Mouse (Mus musculus) E14TG2a.4 (cell line): ENCODE data around the gene Nol8.

Experiments used
- CTCF ChIP-seq: conservative IDR thresholded peaks from 2 replicates; pipeline ENCODE4 v1.5.1; 2014; ENCODE audit warnings: low read length
- NANOG ChIP-seq: IDR thresholded peaks from 2 replicates; pipeline ENCODE4 v1.6.1; 2014; ENCODE audit warnings: borderline replicate concordance, low read length, mixed read lengths

GRCm38 (mm10) chr13:49652481-49653179, at the start of gene Nol8, which contains the start of gene Cenpp:
- no peak for TF ChIP-seq CTCF
- no peak for TF ChIP-seq NANOG
